Mouse (Mus musculus) liver, embryonic 11.5 days (tissue): ENCODE results near the gene Adh5. TPM values are rescaled to one million over a fixed set of nuclear protein-coding genes. Genes with fewer than 3 reads are reported as not detected.

Experiments used
- ATAC-seq: fragments of 200-750 bp; cut with Nextera tagmentation; replicated peaks from 2 replicates; pipeline ENCODE4 v1.8.0; 2017; ENCODE audit warnings: moderate number of reproducible peaks, mild to moderate bottlenecking, moderate TSS enrichment, moderate library complexity; ENCODE audit not compliant: low FRiP score
- DNase-seq: peaks from one replicate; pipeline ENCODE4 v3.0.0-alpha.2; 2017; ENCODE audit warnings: low spot score
- H3K27ac ChIP-seq: fragments of 300-500 bp; sonication (generic); 2 replicates; pipeline ENCODE4 v1.5.1; 2014; ENCODE audit warnings: mild to moderate bottlenecking, low read depth, low read length, control low read depth
- H3K27me3 ChIP-seq: fragments of 300-500 bp; sonication (generic); replicated peaks from 2 replicates; pipeline ENCODE4 v1.6.1; 2014; ENCODE audit warnings: low read length, mixed read lengths; ENCODE audit not compliant: control insufficient read depth, insufficient read depth
- H3K36me3 ChIP-seq: fragments of 300-500 bp; sonication (generic); 2 replicates; pipeline ENCODE4 v1.6.1; 2014; ENCODE audit warnings: mild to moderate bottlenecking, low read length, moderate library complexity, mixed read lengths; ENCODE audit not compliant: control insufficient read depth, insufficient read depth
- H3K4me1 ChIP-seq: fragments of 300-500 bp; sonication (generic); replicated peaks from 2 replicates; pipeline ENCODE4 v1.6.1; 2014; ENCODE audit warnings: low read length, mixed read lengths; ENCODE audit not compliant: control insufficient read depth, insufficient read depth
- H3K4me2 ChIP-seq: fragments of 300-500 bp; sonication (generic); 2 replicates; pipeline ENCODE4 v1.6.1; 2014; ENCODE audit warnings: mild to moderate bottlenecking, control low read depth, moderate library complexity
- H3K4me3 ChIP-seq: fragments of 300-500 bp; sonication (generic); 2 replicates; pipeline ENCODE4 v1.5.1; 2014; ENCODE audit warnings: low read depth, low read length, control low read depth
- H3K9ac ChIP-seq: fragments of 300-500 bp; sonication (generic); 2 replicates; pipeline ENCODE4 v1.6.1; 2014; ENCODE audit warnings: low read depth, low read length, control low read depth
- H3K9me3 ChIP-seq: fragments of 300-500 bp; sonication (generic); 2 replicates; pipeline ENCODE4 v1.6.1; 2016; ENCODE audit warnings: low read length, inconsistent platforms, mixed read lengths; ENCODE audit not compliant: control insufficient read depth
- WGBS: fragments of 180-500 bp; shearing (Covaris S2); extraction: QIAGEN DNeasy Blood & Tissue Kit; methylation state at CpG from one replicate; pipeline ENCODE4 v1.1.7; 2014; 5-methylcytosine and 5-hydroxymethylcytosine counted together
- polyA plus RNA-seq: library from polyadenylated mRNA; unstranded; fragments of >200 nt; fragmentation: Nextera tagmentation; extraction: Ambion mirVana; gene quantifications from 2 replicates; pipeline ENCODE4 v1.2.1, GENCODE M21; 2014

Adh5 gene
- polyA plus RNA-seq, 1 experiment from 2014 or later: 184 TPM

- DNase-seq (no peak), ATAC-seq (peak; percentile 9; the same call in 1 of the 2 replicates)
- Histone ChIP-seq H3K9me3 (no peaks in the 10 kb centered on the region), H3K36me3 (peaks cover 9% of the 10 kb centered on the region), H3K4me3 (peak overlapping the region; percentile 94), H3K4me2 (peak overlapping the region; percentile 74), H3K9ac (peak overlapping the region; percentile 73), H3K4me1 (peaks cover 11% of the 10 kb centered on the region), H3K27ac (no peak overlapping the region; the same call in 1 of the 2 replicates), H3K27me3 (no peaks in the 10 kb centered on the region)
- 15% methylated on average over 6 of the region's 6 CpGs for WGBS
These were observed 47.1 kb downstream of the Adh5 start for GRCm38 (mm10) chr3:138490034-138490337.

- H3K27me3 ChIP-seq: no peaks in the 10 kb centered on the region
- H3K36me3 ChIP-seq: no peaks in the 10 kb centered on the region
- no peak for ATAC-seq
- no peak overlapping the region for H3K27ac ChIP-seq
- H3K4me3 ChIP-seq: no peak overlapping the region
- H3K9ac ChIP-seq: no peak overlapping the region
- DNase-seq: no peak
- no peaks in the 10 kb centered on the region for H3K9me3 ChIP-seq
- peaks cover 5% of the 10 kb centered on the region for H3K4me1 ChIP-seq
- no peak overlapping the region for H3K4me2 ChIP-seq
- 75% methylated on average over 3 of the region's 3 CpGs for WGBS
These were observed 50.8 kb downstream of the Adh5 start for GRCm38 (mm10) chr3:138493668-138494067.

- ATAC-seq (0 out of 2 replicates have a peak, but pooled peaks have one; percentile 5), DNase-seq (no peak)
- H3K27ac ChIP-seq: no peak overlapping the region
- H3K36me3 ChIP-seq: no peaks in the 10 kb centered on the region
- H3K9me3 ChIP-seq: no peaks in the 10 kb centered on the region
- no peaks in the 10 kb centered on the region for H3K27me3 ChIP-seq
- no peak overlapping the region for H3K9ac ChIP-seq
- H3K4me3 ChIP-seq: no peak overlapping the region
- H3K4me1 ChIP-seq: peaks cover 5% of the 10 kb centered on the region
- WGBS: 38% methylated on average over 1 of the region's 1 CpGs
- H3K4me2 ChIP-seq: no peak overlapping the region
These were observed 51.7 kb downstream of the Adh5 start for GRCm38 (mm10) chr3:138494565-138494964.

GRCm38 (mm10) chr3:138495166-138496145 is 52.6 kb downstream of the Adh5 start:
- 59% methylated on average over 11 of the region's 11 CpGs for WGBS
- Histone ChIP-seq H3K9me3 (no peaks in the 10 kb centered on the region), H3K36me3 (no peaks in the 10 kb centered on the region), H3K4me3 (no peak overlapping the region), H3K4me1 (peaks cover 5% of the 10 kb centered on the region), H3K27me3 (no peaks in the 10 kb centered on the region), H3K27ac (no peak overlapping the region), H3K4me2 (peak overlapping the region; percentile 35; the same call in 1 of the 2 replicates), H3K9ac (no peak overlapping the region)
- ATAC-seq (peak; percentile 68), DNase-seq (no peak)

- H3K4me3 ChIP-seq: no peak overlapping the region
- ATAC-seq: no peak
These were observed 55.8 kb downstream of the Adh5 start for GRCm38 (mm10) chr3:138498731-138499130.

GRCm38 (mm10) chr3:138499854-138500740 is 57.2 kb downstream of the Adh5 start:
- WGBS: 81% methylated on average over 15 of the region's 15 CpGs

More at GRCm38 (mm10) chr3:138498731-138499130, 55.8 kb downstream of the Adh5 start:
- Histone ChIP-seq H3K27ac (no peak overlapping the region), H3K36me3 (no peaks in the 10 kb centered on the region), H3K27me3 (no peaks in the 10 kb centered on the region), H3K9me3 (no peaks in the 10 kb centered on the region), H3K4me1 (peaks cover 5% of the 10 kb centered on the region), H3K4me2 (no peak overlapping the region), H3K9ac (no peak overlapping the region)
- 71% methylated on average over 4 of the region's 4 CpGs for WGBS
- no peak for DNase-seq

GRCm38 (mm10) chr3:138503754-138504153 is 60.9 kb downstream of the Adh5 start:
- DNase-seq (no peak), ATAC-seq (no peak)
- no peaks in the 10 kb centered on the region for H3K36me3 ChIP-seq
- no peaks in the 10 kb centered on the region for H3K9me3 ChIP-seq
- no peak overlapping the region for H3K4me3 ChIP-seq
- no peak overlapping the region for H3K4me2 ChIP-seq
- no peaks in the 10 kb centered on the region for H3K27me3 ChIP-seq
- WGBS: 75% methylated on average over 11 of the region's 11 CpGs
- H3K9ac ChIP-seq: no peak overlapping the region
- no peak overlapping the region for H3K27ac ChIP-seq
- H3K4me1 ChIP-seq: no peaks in the 10 kb centered on the region

More at GRCm38 (mm10) chr3:138499854-138500740, 57.2 kb downstream of the Adh5 start:
- ATAC-seq: no peak
- H3K27ac ChIP-seq: no peak overlapping the region
- H3K4me3 ChIP-seq: no peak overlapping the region
- H3K4me2 ChIP-seq: no peak overlapping the region
- H3K9me3 ChIP-seq: no peaks in the 10 kb centered on the region
- H3K9ac ChIP-seq: no peak overlapping the region
- no peaks in the 10 kb centered on the region for H3K36me3 ChIP-seq
- no peaks in the 10 kb centered on the region for H3K27me3 ChIP-seq
- DNase-seq: no peak
- H3K4me1 ChIP-seq: peaks cover under 1% of the 10 kb centered on the region; the same call in 1 of the 2 replicates
